Mouse (Mus musculus) heart, postnatal 36 days (tissue): ENCODE measurements around the gene Card19. TPM values are rescaled to one million over a fixed set of nuclear protein-coding genes. Genes with fewer than 3 reads are reported as not detected.

ENCODE experiments used
- DNase-seq, 2 experiments: peaks; one replicate each; pipeline ENCODE4 v3.0.0; 2021 to 2022
- intact Hi-C: fragments of 180-260 bp; cut with DNase I; formaldehyde crosslinking; loops from one replicate; pipeline ENCODE4 v1.15.1; 2025
- total RNA-seq, 2 experiments: library from RNA; stranded (reverse); gene quantifications; 2 replicates each; pipeline ENCODE4 v1.2.3; 2021

The Card19 gene
- total RNA-seq, 2 experiments from 2014 or later: 152 to 164 TPM

GRCm38 (mm10) chr13:49180274-49180673 is 35.6 kb downstream of the Card19 start:
- intact Hi-C loops: no loop called here

DNA sequence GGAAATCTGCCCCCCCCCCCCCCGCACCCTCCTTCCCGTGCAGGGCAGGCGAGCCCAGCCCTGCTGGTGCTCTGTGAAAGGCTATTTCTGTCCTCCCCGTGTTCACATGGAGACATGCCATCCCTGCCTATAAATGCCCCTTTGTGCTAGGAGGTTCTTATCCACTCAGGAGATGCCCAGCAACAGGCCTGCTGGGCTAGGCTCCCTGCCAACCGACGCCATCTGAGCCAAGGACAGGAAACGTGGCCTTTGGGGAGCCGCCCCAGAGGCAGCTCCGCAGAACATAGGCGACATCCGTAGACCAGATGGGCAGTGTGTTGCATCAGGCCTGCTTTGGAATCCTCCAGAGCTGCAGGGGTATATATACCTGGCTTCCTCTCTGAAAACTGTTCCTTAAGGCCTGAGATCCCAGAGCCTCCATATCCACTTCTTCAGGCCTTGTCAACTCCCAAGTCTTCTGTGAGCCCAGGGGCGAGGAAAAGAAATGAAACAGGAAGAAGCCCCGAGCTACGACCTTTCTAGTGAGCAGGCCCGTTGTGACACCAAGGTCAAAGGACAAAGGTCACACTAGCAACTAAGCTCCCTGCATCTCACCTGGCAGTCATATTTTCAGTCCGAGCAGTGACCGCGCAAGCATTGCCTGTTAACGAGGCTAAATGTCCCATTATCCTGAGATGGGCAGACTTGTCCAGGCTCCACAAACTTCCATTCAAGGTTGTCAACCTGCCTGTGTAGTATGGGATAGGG is 36.8 kb downstream of the Card19 start:
- intact Hi-C loops: loop anchor here (10.0 kb wide), 1 partner anchor 374 kb away; no protein-coding TSS in a partner anchor
- DNase-seq: peak; percentile 75 to 79

More at GRCm38 (mm10) chr13:49180274-49180673, 35.6 kb downstream of the Card19 start:
- no peak for DNase-seq

DNA sequence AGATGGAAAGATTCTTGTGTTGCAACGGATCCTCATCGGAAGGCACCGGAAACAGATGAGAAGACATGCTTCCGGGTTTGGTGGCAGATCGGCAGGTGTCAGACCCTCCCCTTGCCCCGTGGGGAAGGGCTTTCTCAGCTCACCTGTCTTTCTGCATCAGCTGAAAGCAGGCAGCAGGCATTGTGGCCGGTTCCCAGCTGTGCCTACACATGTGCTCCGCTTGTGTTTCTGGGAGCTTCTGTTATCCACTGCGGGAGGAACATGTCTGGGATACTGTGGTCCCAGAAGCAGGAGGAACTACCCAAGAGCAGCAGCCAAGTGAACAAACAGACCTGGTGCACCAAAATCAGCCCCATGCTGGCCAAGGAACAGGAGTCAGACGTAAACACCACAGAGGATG is 40.3 kb downstream of the Card19 start:
- no peak for DNase-seq
- intact Hi-C loops: loop anchor here (10.0 kb wide), 1 partner anchor 371 kb away; no protein-coding TSS in a partner anchor

DNA sequence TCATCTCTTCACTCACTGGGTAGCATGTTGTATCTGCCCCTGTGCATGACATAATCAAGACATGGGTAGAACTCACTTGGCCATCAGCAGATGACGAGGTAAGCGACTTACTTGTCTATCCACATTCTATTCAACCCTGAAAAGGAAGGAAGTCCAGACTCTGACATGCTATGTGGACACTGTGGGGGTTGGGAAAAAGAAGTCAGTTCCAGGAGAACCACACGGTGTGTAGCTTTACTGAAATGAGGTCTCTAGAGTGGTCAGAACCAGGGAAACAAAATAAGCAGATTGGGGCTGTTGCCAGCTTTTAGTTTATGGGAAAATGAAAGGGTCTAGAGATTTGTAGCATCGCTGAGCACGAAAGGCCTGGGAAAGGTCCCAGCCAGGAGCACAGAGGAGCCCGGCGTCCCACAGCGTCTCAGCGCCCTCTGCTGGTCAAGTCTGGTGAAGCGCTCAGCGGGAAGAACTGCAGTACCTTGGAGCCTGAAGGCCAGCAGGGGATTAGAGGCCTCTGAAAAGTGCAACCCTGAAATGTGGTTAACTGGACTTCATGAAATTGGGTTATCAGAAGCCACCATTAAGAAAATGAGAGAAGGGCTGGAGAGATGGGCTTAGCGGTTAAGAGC is 42.8 kb downstream of the Card19 start:
- intact Hi-C loops: loop anchor here (1.0 to 10.0 kb wide), 5 partner anchors 32 to 521 kb away; no protein-coding TSS in a partner anchor
- DNase-seq: peak; percentile 91 to 96

DNA sequence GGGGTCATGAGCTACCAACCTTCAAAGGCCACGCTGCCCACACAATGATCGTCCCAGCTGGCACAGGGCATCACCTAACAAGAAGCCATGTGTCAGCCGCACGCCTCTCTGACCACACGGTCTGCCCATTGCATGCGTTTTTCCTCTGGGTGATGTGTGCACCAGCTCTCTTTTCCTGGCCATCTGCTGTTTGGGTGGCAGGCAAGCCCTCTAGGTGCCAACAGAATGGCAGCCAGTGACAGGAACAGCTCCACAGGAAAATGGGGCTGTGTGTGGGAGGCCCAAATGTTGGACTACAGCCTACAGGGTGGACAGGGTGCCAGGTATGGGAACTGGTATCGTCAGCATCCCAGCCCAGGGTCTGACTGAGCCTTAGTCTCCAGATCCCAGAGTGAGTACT is 43.5 kb downstream of the Card19 start:
- no peak for DNase-seq
- intact Hi-C loops: loop anchor here (1.0 to 10.0 kb wide), 4 partner anchors 33 to 520 kb away; no protein-coding TSS in a partner anchor

GRCm38 (mm10) chr13:49171729-49172128 is 44.1 kb downstream of the Card19 start:
- no peak for DNase-seq
- intact Hi-C loops: loop anchor here (1.0 to 10.0 kb wide), 4 partner anchors 34 to 519 kb away; no protein-coding TSS in a partner anchor

DNA sequence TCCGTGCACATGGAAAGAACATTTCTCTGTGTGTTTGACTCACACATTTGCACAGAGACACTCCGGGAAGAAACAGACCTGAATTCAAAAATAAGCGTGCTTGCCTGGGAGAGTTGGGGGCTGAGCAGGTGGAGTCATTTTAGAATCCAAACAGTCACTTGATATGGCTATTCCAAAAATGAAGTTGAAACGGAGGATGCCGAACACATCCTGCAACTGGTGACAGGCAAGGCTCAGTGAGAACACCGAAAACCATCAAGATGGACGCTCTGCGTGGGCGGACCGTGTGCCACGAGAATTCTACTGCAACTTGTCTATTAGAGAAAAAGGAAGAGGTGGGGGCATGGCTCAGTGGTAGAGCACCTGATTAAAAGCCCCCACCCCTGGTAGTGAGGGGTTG is 45.2 kb downstream of the Card19 start:
- intact Hi-C loops: loop anchor here (5.0 to 10.0 kb wide), 2 partner anchors 366 to 518 kb away; no protein-coding TSS in a partner anchor
- no peak for DNase-seq

- peak; percentile 88 to 94 for DNase-seq
- intact Hi-C loops: loop anchor here (5.0 to 10.0 kb wide), 2 partner anchors 365 to 517 kb away; no protein-coding TSS in a partner anchor
These were observed 46.2 kb downstream of the Card19 start for GRCm38 (mm10) chr13:49169448-49170207.

GRCm38 (mm10) chr13:49167081-49167480 is 48.8 kb downstream of the Card19 start:
- no peak for DNase-seq
- intact Hi-C loops: no loop called here

DNA sequence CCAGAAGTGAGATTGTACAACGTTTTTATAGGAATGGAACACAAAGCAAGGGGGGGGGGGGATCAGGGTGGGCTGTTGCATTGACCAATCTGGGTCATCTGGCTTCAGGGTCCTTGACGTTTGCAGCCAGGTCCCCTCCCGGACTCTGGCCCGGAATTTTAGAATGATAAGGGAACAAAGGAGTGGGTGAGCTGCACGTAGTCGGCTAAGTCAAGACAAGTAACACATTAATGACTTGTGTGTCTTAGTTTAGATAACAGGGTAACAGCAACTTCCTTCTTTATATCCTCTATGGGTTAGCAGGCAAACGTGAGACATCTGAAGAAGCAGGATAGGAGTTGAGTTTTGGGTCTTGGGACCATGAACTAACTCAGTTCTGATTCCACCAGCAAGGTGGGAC is 52.2 kb downstream of the Card19 start:
- no peak for DNase-seq
- intact Hi-C loops: no loop called here

DNA sequence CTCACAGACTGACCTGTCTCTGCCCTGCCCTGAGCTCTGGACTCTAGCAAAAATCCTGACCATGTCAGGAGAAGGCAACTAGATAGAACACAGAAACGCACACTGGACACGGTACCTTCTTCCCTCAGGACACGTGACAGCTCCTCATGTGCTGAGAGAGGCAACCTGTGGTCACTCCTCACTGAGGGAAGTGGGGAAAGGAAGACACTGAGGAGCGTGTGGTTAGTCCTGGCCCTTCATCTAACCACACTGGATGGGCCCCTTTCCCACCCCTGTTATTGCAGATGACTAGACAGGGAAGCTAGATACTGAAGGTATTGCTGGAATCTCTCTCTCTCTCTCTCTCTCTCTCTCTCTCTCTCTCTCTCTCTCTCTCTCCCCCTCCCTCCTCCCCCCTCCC is 53.1 kb downstream of the Card19 start:
- intact Hi-C loops: no loop called here
- no peak for DNase-seq

GRCm38 (mm10) chr13:49161236-49161635 is 54.6 kb downstream of the Card19 start:
- DNase-seq: no peak
- intact Hi-C loops: no loop called here

- no peak for DNase-seq
- intact Hi-C loops: no loop called here
These were observed 57.7 kb downstream of the Card19 start for GRCm38 (mm10) chr13:49158040-49158713.

DNA sequence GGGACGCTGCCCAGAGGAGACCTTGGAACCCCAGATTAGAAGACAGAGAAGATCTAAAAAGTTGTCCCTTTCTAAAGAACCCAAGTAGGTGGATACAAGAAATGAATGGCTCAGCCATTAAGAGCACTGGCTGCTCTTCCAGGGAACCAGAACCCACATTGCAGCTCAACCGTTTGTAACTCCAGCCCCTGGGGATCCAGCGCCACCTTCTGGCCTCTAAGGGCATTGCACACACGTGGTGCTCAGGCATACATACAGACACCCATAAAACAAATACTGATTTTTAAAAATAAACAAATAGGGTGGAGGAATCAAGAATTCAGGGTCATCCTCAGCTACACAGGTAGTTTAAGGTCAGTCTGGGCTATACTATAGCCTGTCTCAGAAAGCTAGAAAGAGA is 59.2 kb downstream of the Card19 start:
- DNase-seq: no peak
- intact Hi-C loops: no loop called here

GRCm38 (mm10) chr13:49154621-49155020 is 61.2 kb downstream of the Card19 start:
- intact Hi-C loops: no loop called here
- DNase-seq: no peak

DNA sequence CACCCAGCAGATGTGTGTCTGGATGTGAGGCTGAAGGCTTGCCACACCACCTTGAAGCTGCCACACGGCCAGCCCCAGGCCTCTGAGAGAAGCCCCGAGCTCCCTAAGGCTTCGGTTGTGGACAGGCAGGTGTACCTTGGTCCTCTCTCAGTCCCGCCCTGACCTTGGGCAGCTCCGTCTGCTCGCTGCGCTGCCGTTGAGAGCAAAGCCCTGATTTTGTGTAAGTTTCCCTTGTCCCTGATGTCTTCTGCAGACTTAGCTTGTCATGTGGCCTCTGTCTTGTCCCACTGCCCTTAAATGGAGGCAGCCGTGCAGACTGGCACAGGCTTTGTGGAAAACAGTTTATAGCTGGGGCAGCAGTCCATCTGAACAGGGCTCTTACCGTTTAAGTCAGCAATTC is 61.8 kb downstream of the Card19 start:
- intact Hi-C loops: no loop called here
- no peak for DNase-seq
